Mouse (Mus musculus): Measurements from ENCODE around the gene Cdc45. TPM values are rescaled to one million over a fixed set of nuclear protein-coding genes. Genes with fewer than 3 reads are reported as not detected.

Gene Cdc45
- polyA plus RNA-seq, 1 experiment from 2014 or later = 73.8 TPM

- H3K4me3 ChIP-seq = no peak overlapping the region
- no peaks in the 10 kb centered on the region for H3K9me3 ChIP-seq
- H3K36me3 ChIP-seq (replicated peaks) = peaks cover 70% of the 10 kb centered on the region
- H3K4me1 ChIP-seq = peaks cover 12% of the 10 kb centered on the region
- 84% methylated on average over 10 of the region's 10 CpGs for WGBS
- H3K27me3 ChIP-seq (replicated peaks; ENCODE audit: low read depth, poor library complexity, severe bottlenecking) = peaks cover 34% of the 10 kb centered on the region
- no peak for DNase-seq (ENCODE audit: low spot score)
- H3K27ac ChIP-seq (replicated peaks) = no peak overlapping the region
Observed at GRCm38 (mm10) chr16:18781810-18782209, 30.0 kb downstream of the Cdc45 start.

GRCm38 (mm10) chr16:18778461-18778860 lies 33.3 kb downstream of the Cdc45 start:
- Histone ChIP-seq H3K36me3 (replicated peaks) (peaks cover 37% of the 10 kb centered on the region), H3K4me3 (peak overlapping the region; percentile 57), H3K9me3 (no peaks in the 10 kb centered on the region), H3K27me3 (replicated peaks; ENCODE audit: low read depth, poor library complexity, severe bottlenecking) (peaks cover 65% of the 10 kb centered on the region), H3K27ac (replicated peaks) (no peak overlapping the region), H3K4me1 (peaks cover 33% of the 10 kb centered on the region)
- WGBS = 72% methylated on average over 2 of the region's 2 CpGs
- no peak for DNase-seq (ENCODE audit: low spot score)

- Histone ChIP-seq H3K36me3 (replicated peaks) (peaks cover 28% of the 10 kb centered on the region), H3K4me3 (peak overlapping the region; percentile 57), H3K4me1 (peaks cover 33% of the 10 kb centered on the region), H3K9me3 (no peaks in the 10 kb centered on the region), H3K27ac (replicated peaks) (peak overlapping the region; percentile 26), H3K27me3 (replicated peaks; ENCODE audit: low read depth, poor library complexity, severe bottlenecking) (peaks cover 65% of the 10 kb centered on the region)
- WGBS = 3% methylated on average over 80 of the region's 80 CpGs
- peak; percentile 57 for DNase-seq (ENCODE audit: low spot score)
Observed at GRCm38 (mm10) chr16:18777101-18778080, 34.4 kb downstream of the Cdc45 start.

GRCm38 (mm10) chr16:18776556-18777100 lies 35.2 kb downstream of the Cdc45 start, which contains the start of gene Cldn5:
TSS of gene Cldn5 (plus strand) at chr16:18776847.
- Histone ChIP-seq H3K27me3 (replicated peaks; ENCODE audit: low read depth, poor library complexity, severe bottlenecking) (peaks cover 65% of the 10 kb centered on the region), H3K4me1 (peaks cover 33% of the 10 kb centered on the region), H3K36me3 (replicated peaks) (peaks cover 20% of the 10 kb centered on the region), H3K9me3 (no peaks in the 10 kb centered on the region), H3K27ac (replicated peaks) (peak within 1 kb of the TSS; percentile 26), H3K4me3 (peak within 1 kb of the TSS; percentile 57)
- DNase-seq (ENCODE audit: low spot score) = peak; percentile 59
- 5% methylated on average over 19 of the region's 19 CpGs for WGBS

- Histone ChIP-seq H3K27me3 (replicated peaks; ENCODE audit: low read depth, poor library complexity, severe bottlenecking) (peaks cover 65% of the 10 kb centered on the region), H3K9me3 (no peaks in the 10 kb centered on the region), H3K4me3 (peak overlapping the region; percentile 57), H3K4me1 (peaks cover 33% of the 10 kb centered on the region), H3K36me3 (replicated peaks) (peaks cover 13% of the 10 kb centered on the region), H3K27ac (replicated peaks) (no peak overlapping the region)
- WGBS = 22% methylated on average over 18 of the region's 18 CpGs
- DNase-seq (ENCODE audit: low spot score) = no peak
Observed at GRCm38 (mm10) chr16:18775621-18776555, 35.9 kb downstream of the Cdc45 start.

- Histone ChIP-seq H3K9me3 (no peaks in the 10 kb centered on the region), H3K36me3 (replicated peaks) (no peaks in the 10 kb centered on the region), H3K4me3 (no peak overlapping the region), H3K27me3 (replicated peaks; ENCODE audit: low read depth, poor library complexity, severe bottlenecking) (peaks cover 52% of the 10 kb centered on the region), H3K27ac (replicated peaks) (no peak overlapping the region), H3K4me1 (peaks cover 33% of the 10 kb centered on the region)
- DNase-seq (ENCODE audit: low spot score) = no peak
- WGBS = 12% methylated on average over 2 of the region's 2 CpGs
Observed at GRCm38 (mm10) chr16:18773936-18774335, 37.9 kb downstream of the Cdc45 start.

- Histone ChIP-seq H3K9me3 (no peaks in the 10 kb centered on the region), H3K4me1 (peaks cover 10% of the 10 kb centered on the region), H3K36me3 (replicated peaks) (no peaks in the 10 kb centered on the region), H3K4me3 (no peak overlapping the region), H3K27me3 (replicated peaks; ENCODE audit: low read depth, poor library complexity, severe bottlenecking) (peaks cover 7% of the 10 kb centered on the region), H3K27ac (replicated peaks) (no peak overlapping the region)
- WGBS = 73% methylated on average over 1 of the region's 1 CpGs
- DNase-seq (ENCODE audit: low spot score) = no peak
Observed at GRCm38 (mm10) chr16:18769501-18769900, 42.3 kb downstream of the Cdc45 start.

- Histone ChIP-seq H3K4me3 (no peak overlapping the region), H3K27ac (replicated peaks) (no peak overlapping the region), H3K4me1 (no peaks in the 10 kb centered on the region), H3K27me3 (replicated peaks; ENCODE audit: low read depth, poor library complexity, severe bottlenecking) (no peaks in the 10 kb centered on the region), H3K9me3 (no peaks in the 10 kb centered on the region), H3K36me3 (replicated peaks) (no peaks in the 10 kb centered on the region)
- 72% methylated on average over 4 of the region's 4 CpGs for WGBS
- DNase-seq (ENCODE audit: low spot score) = no peak
Observed at GRCm38 (mm10) chr16:18766390-18766789, 45.4 kb downstream of the Cdc45 start.

GRCm38 (mm10) chr16:18762960-18763359 lies 48.8 kb downstream of the Cdc45 start:
- Histone ChIP-seq H3K4me3 (no peak overlapping the region), H3K27me3 (replicated peaks; ENCODE audit: low read depth, poor library complexity, severe bottlenecking) (no peaks in the 10 kb centered on the region), H3K9me3 (no peaks in the 10 kb centered on the region), H3K27ac (replicated peaks) (no peak overlapping the region), H3K4me1 (no peaks in the 10 kb centered on the region), H3K36me3 (replicated peaks) (no peaks in the 10 kb centered on the region)
- no peak for DNase-seq (ENCODE audit: low spot score)
- WGBS = 72% methylated on average over 3 of the region's 3 CpGs

GRCm38 (mm10) chr16:18761734-18762133 lies 50.1 kb downstream of the Cdc45 start:
- Histone ChIP-seq H3K9me3 (no peaks in the 10 kb centered on the region), H3K4me1 (no peaks in the 10 kb centered on the region), H3K4me3 (no peak overlapping the region), H3K36me3 (replicated peaks) (no peaks in the 10 kb centered on the region), H3K27me3 (replicated peaks; ENCODE audit: low read depth, poor library complexity, severe bottlenecking) (no peaks in the 10 kb centered on the region), H3K27ac (replicated peaks) (no peak overlapping the region)
- WGBS = 86% methylated on average over 4 of the region's 4 CpGs
- DNase-seq (ENCODE audit: low spot score) = no peak

GRCm38 (mm10) chr16:18751885-18752499 lies 59.8 kb downstream of the Cdc45 start:
- H3K27me3 ChIP-seq (replicated peaks; ENCODE audit: low read depth, poor library complexity, severe bottlenecking) = no peaks in the 10 kb centered on the region
- no peaks in the 10 kb centered on the region for H3K36me3 ChIP-seq (replicated peaks)
- no peak for DNase-seq (ENCODE audit: low spot score)
- 85% methylated on average over 10 of the region's 10 CpGs for whole genome bisulfite sequencing
- no peak overlapping the region for H3K4me3 ChIP-seq
- no peaks in the 10 kb centered on the region for H3K4me1 ChIP-seq
- no peaks in the 10 kb centered on the region for H3K9me3 ChIP-seq
- no peak overlapping the region for H3K27ac ChIP-seq (replicated peaks)

- H3K27ac ChIP-seq (replicated peaks) = no peak overlapping the region
- H3K36me3 ChIP-seq (replicated peaks) = no peaks in the 10 kb centered on the region
- WGBS = 83% methylated on average over 11 of the region's 11 CpGs
- no peaks in the 10 kb centered on the region for H3K27me3 ChIP-seq (replicated peaks; ENCODE audit: low read depth, poor library complexity, severe bottlenecking)
- H3K9me3 ChIP-seq = no peaks in the 10 kb centered on the region
- no peaks in the 10 kb centered on the region for H3K4me1 ChIP-seq
- no peak for DNase-seq (ENCODE audit: low spot score)
- H3K4me3 ChIP-seq = no peak overlapping the region
Observed at GRCm38 (mm10) chr16:18751101-18751500, 60.7 kb downstream of the Cdc45 start.
